Mouse (Mus musculus): ENCODE results near the gene Ubald2. TPM values are rescaled to one million over a fixed set of nuclear protein-coding genes. Genes with fewer than 3 reads are reported as not detected.

Gene Ubald2
- polyA plus RNA-seq, 1 experiment: 76.4 TPM

DNA sequence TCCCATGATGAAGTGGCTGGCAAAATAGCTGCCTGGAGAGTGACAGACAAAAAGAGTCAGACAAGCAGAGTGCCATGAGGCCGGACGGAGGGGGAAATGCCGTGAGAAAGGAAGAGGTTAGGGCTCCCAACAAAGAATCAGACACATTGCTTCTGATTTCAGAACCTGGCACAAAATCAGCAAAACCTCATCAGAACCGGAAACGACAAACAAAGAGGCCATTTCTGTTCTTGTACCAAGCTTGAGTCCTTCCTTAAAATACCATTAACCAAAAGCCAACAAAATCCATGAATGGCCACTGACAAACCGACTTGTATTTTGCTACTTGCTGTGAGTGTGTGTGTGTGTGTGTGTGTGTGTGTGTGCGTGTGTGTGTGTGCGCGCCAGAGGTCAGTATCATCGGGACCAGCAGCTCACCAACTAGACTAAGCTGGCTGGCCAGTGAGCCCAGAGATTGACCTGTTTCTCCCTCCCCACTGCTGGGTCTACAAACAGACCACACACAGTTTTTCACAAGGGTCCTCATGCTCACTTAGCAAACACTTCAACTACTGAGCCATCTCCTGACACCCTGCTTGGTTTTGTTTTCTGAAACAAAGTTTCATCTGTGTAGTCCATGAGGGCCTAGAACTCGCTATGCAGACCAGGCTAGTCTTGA, 37.5 kb upstream of the Ubald2 start:
- Histone ChIP-seq H3K27ac (ENCODE audit: control insufficient read depth, insufficient read depth, low read depth, low read length) (no peak overlapping the region), H3K4me3 (ENCODE audit: control insufficient read depth, low read depth, low read length) (no peak overlapping the region), H3K36me3 (ENCODE audit: control insufficient read depth, insufficient read depth, low read length) (no peaks in the 10 kb centered on the region), H3K27me3 (ENCODE audit: control insufficient read depth, insufficient read depth, low read length) (no peaks in the 10 kb centered on the region), H3K4me1 (ENCODE audit: control insufficient read depth, insufficient read depth, low read length) (no peaks in the 10 kb centered on the region; the same call in 1 of the 2 replicates)
- TF ChIP-seq CTCF (IDR thresholded peaks at IDR 0.05; ENCODE audit: control insufficient read depth, insufficient read depth, insufficient replicate concordance, low read depth, low read length): no peak

DNA sequence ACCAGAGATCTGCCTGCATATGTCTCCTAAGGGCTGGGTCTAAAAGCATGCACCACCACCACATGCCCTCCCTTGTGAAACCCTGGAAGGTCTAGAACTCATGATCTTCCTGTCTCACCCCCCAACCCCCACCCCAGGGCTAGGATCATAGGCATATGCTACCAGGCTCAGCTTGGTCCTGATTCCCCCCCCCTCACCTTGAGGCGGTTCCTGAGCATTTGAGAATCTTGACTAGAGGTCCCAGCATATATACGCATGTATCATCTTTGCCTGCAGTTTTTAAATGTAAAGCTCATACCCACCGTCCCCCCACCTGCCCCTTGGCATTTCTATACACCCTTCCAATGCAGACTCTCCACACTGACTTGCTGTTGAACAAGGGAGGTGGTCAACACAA, 37.0 kb upstream of the Ubald2 start:
- no peaks in the 10 kb centered on the region; the same call in 1 of the 2 replicates for H3K4me1 ChIP-seq (ENCODE audit: control insufficient read depth, insufficient read depth, low read length)
- no peaks in the 10 kb centered on the region for H3K36me3 ChIP-seq (ENCODE audit: control insufficient read depth, insufficient read depth, low read length)
- H3K27ac ChIP-seq (ENCODE audit: control insufficient read depth, insufficient read depth, low read depth, low read length): no peak overlapping the region
- TF ChIP-seq POLR2A (IDR thresholded peaks at IDR 0.05; ENCODE audit: control insufficient read depth, low read depth, low read length) (no peak), CTCF (IDR thresholded peaks at IDR 0.05; ENCODE audit: control insufficient read depth, insufficient read depth, insufficient replicate concordance, low read depth, low read length) (no peak)
- H3K4me3 ChIP-seq (ENCODE audit: control insufficient read depth, low read depth, low read length): no peak overlapping the region
- no peaks in the 10 kb centered on the region for H3K27me3 ChIP-seq (ENCODE audit: control insufficient read depth, insufficient read depth, low read length)

DNA sequence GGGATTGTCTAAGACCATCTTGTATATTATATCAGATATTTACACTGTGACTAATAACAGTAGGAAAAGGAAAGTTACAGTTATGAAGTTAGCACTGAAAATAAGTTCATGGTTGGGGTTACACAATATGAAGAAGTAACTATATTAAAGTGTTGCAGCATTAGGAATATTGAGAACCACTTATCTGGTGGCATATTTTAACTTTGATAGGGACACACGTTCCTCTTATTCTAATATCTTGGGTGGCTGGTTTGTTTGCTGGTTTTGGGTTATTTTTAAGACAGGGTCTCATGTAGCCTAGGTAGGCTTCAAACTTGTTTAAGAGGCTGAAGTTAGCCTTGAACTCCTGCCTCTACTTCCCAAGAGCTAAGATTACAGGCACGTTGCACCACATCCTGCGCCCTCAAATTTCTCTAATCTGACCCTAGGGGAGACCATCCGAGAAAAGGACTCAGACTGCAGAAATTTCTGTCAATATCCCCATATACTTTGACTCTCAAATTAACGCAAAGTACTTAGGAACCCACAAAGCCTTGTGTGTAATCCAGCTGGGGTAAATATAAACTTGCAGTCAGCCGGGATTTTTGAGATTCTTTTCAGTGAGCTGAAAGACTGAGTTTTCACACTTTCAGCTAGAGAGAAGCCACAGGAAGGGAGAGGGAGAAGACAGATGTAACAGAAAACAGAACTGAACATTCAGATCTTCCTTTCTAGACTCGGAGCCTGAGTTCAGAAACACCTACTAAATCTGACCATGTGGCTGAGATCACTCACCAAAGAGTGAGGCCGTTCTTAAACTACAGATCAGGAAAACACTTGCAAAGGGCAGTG, 36.2 kb upstream of the Ubald2 start:
- H3K36me3 ChIP-seq (ENCODE audit: control insufficient read depth, insufficient read depth, low read length): no peaks in the 10 kb centered on the region
- H3K27me3 ChIP-seq (ENCODE audit: control insufficient read depth, insufficient read depth, low read length): no peaks in the 10 kb centered on the region
- no peak for TF ChIP-seq POLR2A (IDR thresholded peaks at IDR 0.05; ENCODE audit: control insufficient read depth, low read depth, low read length)
- no peak for TF ChIP-seq CTCF (IDR thresholded peaks at IDR 0.05; ENCODE audit: control insufficient read depth, insufficient read depth, insufficient replicate concordance, low read depth, low read length)
- no peak overlapping the region for H3K27ac ChIP-seq (ENCODE audit: control insufficient read depth, insufficient read depth, low read depth, low read length)
- H3K4me1 ChIP-seq (ENCODE audit: control insufficient read depth, insufficient read depth, low read length): no peaks in the 10 kb centered on the region; the same call in 1 of the 2 replicates
- no peak overlapping the region for H3K4me3 ChIP-seq (ENCODE audit: control insufficient read depth, low read depth, low read length)

DNA sequence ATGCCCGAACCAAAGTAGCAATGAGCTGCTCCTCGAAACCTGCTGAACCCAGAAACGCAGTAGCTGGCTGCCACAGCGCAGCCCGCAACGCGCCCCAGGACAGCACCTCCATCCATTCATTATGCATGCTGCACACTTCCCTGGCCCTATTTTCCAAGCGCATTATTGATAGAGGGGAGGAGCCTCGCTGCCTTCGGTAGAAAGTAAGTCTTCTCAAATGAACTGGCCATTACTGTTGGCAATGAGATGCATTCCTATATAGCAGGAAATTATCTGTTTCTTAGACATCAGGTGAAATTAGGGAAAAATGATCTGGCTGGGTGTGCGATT, 35.6 kb upstream of the Ubald2 start:
- Histone ChIP-seq H3K4me1 (ENCODE audit: control insufficient read depth, insufficient read depth, low read length) (no peaks in the 10 kb centered on the region; the same call in 1 of the 2 replicates), H3K36me3 (ENCODE audit: control insufficient read depth, insufficient read depth, low read length) (no peaks in the 10 kb centered on the region), H3K27me3 (ENCODE audit: control insufficient read depth, insufficient read depth, low read length) (no peaks in the 10 kb centered on the region), H3K4me3 (ENCODE audit: control insufficient read depth, low read depth, low read length) (no peak overlapping the region), H3K27ac (ENCODE audit: control insufficient read depth, insufficient read depth, low read depth, low read length) (no peak overlapping the region)
- no peak for TF ChIP-seq POLR2A (IDR thresholded peaks at IDR 0.05; ENCODE audit: control insufficient read depth, low read depth, low read length)
- no peak for TF ChIP-seq CTCF (IDR thresholded peaks at IDR 0.05; ENCODE audit: control insufficient read depth, insufficient read depth, insufficient replicate concordance, low read depth, low read length)

DNA sequence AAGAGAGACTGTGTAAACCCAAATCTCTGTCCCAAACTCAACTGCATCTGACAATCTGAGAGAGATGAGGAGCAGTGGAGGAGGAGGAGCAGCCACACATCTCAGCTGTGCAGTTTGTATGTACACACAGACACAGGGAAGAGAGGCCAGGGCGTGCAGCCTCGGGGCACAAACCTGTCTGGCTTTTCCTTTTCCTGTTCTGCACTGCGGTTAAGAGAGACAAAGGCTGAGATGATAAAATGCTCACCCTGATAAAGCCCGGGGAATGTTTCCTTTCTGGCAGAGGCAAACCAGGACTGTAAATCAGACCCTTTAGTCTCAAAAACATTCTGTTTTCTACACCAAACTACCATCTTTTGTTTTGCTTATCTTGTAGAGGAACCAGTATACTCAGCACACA, 33.3 kb upstream of the Ubald2 start:
- H3K27ac ChIP-seq (ENCODE audit: control insufficient read depth, insufficient read depth, low read depth, low read length): no peak overlapping the region
- no peaks in the 10 kb centered on the region for H3K27me3 ChIP-seq (ENCODE audit: control insufficient read depth, insufficient read depth, low read length)

DNA sequence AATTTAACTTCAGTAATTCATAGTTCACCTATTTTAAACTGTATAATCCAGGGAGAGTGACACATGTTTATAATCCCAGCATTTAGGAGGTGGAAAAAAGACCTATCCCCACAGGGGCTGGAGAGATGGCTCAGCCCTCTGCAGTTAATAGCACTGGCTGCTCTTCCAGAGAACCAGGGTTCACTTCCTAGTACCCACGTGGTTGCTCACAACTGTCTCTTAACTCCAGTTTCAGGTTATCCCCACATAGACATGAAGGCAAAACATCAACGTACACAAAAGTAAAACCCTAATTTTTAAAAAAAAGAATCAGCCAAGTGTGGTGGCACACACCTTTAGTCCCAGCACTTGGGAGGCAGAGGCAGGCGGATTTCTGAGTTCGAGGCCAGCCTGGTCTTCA, 28.3 kb upstream of the Ubald2 start:
- Histone ChIP-seq H3K4me1 (ENCODE audit: control insufficient read depth, insufficient read depth, low read length) (no peaks in the 10 kb centered on the region), H3K4me3 (ENCODE audit: control insufficient read depth, low read depth, low read length) (no peak overlapping the region), H3K36me3 (ENCODE audit: control insufficient read depth, insufficient read depth, low read length) (no peaks in the 10 kb centered on the region), H3K27me3 (ENCODE audit: control insufficient read depth, insufficient read depth, low read length) (no peaks in the 10 kb centered on the region), H3K27ac (ENCODE audit: control insufficient read depth, insufficient read depth, low read depth, low read length) (no peak overlapping the region)
- TF ChIP-seq POLR2A (IDR thresholded peaks at IDR 0.05; ENCODE audit: control insufficient read depth, low read depth, low read length) (no peak), CTCF (IDR thresholded peaks at IDR 0.05; ENCODE audit: control insufficient read depth, insufficient read depth, insufficient replicate concordance, low read depth, low read length) (no peak)

More for the DNA sequence above, 33.3 kb upstream of the Ubald2 start:
- Histone ChIP-seq H3K36me3 (ENCODE audit: control insufficient read depth, insufficient read depth, low read length) (no peaks in the 10 kb centered on the region), H3K4me1 (ENCODE audit: control insufficient read depth, insufficient read depth, low read length) (no peaks in the 10 kb centered on the region; the same call in 1 of the 2 replicates), H3K4me3 (ENCODE audit: control insufficient read depth, low read depth, low read length) (no peak overlapping the region)
- TF ChIP-seq POLR2A (IDR thresholded peaks at IDR 0.05; ENCODE audit: control insufficient read depth, low read depth, low read length) (no peak), CTCF (IDR thresholded peaks at IDR 0.05; ENCODE audit: control insufficient read depth, insufficient read depth, insufficient replicate concordance, low read depth, low read length) (no peak)

DNA sequence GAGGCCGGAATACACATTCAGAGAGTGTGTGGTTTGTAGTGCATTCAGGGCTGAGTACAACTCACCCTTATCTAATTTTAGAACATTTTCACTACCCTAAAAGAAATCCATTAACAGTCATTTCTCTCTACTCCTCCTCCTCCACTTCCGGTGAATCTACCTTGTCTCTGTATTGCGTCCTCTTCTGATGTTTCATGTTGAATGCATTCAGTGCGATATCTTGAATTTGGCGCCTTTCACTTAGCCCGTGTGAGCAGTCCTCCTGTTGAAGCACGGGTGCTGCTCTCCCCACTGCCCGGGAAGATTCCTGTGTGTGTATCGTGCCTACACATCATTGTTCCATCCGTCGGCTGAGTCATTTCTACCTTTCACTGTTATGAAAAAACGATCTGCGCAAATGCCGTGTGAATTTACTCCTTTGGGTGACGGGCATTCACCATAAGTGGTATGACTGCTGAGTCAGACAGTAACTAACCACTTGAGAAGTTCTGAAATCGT, 27.6 kb upstream of the Ubald2 start:
- Histone ChIP-seq H3K4me1 (ENCODE audit: control insufficient read depth, insufficient read depth, low read length) (no peaks in the 10 kb centered on the region), H3K4me3 (ENCODE audit: control insufficient read depth, low read depth, low read length) (no peak overlapping the region), H3K27me3 (ENCODE audit: control insufficient read depth, insufficient read depth, low read length) (no peaks in the 10 kb centered on the region), H3K36me3 (ENCODE audit: control insufficient read depth, insufficient read depth, low read length) (no peaks in the 10 kb centered on the region), H3K27ac (ENCODE audit: control insufficient read depth, insufficient read depth, low read depth, low read length) (no peak overlapping the region)
- no peak for TF ChIP-seq POLR2A (IDR thresholded peaks at IDR 0.05; ENCODE audit: control insufficient read depth, low read depth, low read length)
- TF ChIP-seq CTCF (IDR thresholded peaks at IDR 0.05; ENCODE audit: control insufficient read depth, insufficient read depth, insufficient replicate concordance, low read depth, low read length): no peak
